Mouse (Mus musculus) CD4-positive, CD25-positive, alpha-beta regulatory T cell, adult 4 months (primary cell): Measurements from ENCODE around the gene Mettl27. TPM values are rescaled to one million over a fixed set of nuclear protein-coding genes. Genes with fewer than 3 reads are reported as not detected.
A peak's percentile ranks its signal among the peaks of the same experiment; 100 is the strongest.
"Not testable (repeated sequence)": the region's sequence is repeated elsewhere in the genome, so short reads cannot be mapped to it uniquely, and the experiment has no call there.

Experiments used
- ATAC-seq: one replicate; pipeline ENCODE4 v1.8.0; 2017
- polyA plus RNA-seq, 2 experiments: library from polyadenylated mRNA; unstranded; fragments of 100-300 nt; shearing (Covaris generic); gene quantifications; one replicate each; pipeline ENCODE4 v1.2.1; 2017

Gene Mettl27
- polyA plus RNA-seq, 2 experiments from 2014 or later = 11.4 to 16.7 TPM

DNA sequence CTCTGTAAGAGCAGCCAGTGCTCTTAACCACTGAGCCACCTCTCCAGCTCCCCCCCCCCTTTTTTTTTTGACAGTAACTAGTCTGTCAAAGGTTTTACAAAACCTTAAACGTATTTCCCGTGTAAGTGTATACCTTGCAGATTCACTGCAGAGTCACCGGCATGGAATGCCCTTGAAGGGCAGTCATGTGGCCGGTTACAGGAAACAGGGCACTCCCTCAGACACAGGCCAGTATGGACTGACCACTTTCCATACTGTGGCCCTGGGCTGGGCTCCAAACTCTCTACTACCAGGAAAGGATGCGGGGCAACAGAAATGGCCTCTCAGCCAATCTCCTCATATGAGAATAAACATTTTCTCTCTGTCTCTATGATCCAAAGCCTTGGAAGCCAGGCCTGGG is 23.3 kb downstream of the Mettl27 start:
- ATAC-seq = no peak

DNA sequence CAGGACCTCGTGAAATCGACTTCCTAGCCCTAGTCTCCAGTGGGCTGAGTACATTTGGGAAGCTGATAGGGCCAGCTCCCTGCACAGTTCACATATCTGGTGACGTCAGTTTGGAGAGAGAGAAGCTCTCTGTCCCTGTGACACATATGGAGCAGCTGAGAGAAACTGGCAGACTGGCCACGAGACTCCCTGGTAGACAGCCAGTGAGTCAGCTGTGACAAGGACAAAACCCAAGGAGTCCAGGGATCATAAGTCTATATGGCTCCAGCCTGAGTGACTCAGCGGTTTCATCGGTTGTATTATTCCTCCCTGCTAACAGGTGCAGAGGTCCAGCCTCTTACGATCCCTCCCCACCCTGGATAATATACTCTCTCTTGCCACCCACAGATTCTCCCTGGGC is 26.9 kb downstream of the Mettl27 start:
- no peak for ATAC-seq

DNA sequence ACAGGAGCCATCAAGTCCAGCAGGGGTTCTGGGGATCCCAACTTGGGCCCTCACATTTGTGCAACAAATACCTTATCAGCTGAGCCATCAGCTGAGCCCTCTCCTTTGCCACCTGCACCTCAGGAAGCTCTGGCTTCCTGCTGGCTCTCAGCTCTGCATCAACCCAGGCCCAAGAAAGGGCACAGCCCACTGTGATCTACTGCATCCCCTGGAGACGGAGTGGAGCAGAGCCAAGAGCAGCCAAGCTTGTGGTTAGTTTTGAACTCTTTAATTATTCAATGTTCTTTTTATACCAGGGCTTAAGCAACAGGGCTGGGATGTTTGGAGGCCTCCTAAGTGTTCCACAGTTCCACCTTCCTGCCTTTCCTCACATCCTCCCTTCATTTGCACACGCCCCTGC is 28.3 kb downstream of the Mettl27 start:
- no peak for ATAC-seq

DNA sequence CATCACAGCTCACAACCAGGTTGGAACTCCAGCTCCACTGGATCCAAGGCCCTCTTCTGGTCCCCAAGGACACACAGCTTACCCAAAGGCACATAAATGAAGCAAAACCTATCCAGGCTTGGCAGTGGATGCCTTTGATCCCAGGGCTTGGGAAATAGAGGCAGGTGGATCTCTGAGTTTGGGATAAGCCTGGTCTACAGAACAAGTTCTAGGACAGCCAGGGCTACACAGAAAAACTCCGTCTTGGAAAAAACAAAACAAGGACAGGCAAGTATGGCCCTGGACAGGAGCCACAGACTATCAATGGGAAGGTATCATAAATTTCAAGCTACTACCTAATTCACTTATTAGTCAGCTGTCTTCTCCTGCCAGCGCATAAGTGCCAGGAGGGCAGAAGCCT is 29.4 kb downstream of the Mettl27 start:
- no peak for ATAC-seq

DNA sequence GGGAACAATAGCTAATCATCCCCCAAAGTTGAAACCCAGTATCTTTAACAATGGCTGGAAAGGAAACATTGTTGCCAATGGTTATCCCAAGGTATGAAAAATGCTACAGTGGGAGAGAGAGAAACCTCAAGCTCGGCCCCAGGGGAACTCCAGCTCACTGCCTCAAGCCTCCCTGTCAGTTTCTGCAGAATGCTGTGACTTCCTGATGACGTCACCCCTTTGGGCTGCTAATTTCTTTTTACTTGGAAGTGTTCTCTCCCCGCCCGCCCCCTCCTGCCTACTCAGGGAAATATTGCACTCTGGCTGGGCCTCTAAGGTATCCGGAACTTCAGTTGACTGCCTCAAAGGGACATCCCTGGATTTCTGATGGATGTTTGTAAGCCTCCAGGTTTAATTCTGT is 31.4 kb downstream of the Mettl27 start:
- ATAC-seq = no peak

DNA sequence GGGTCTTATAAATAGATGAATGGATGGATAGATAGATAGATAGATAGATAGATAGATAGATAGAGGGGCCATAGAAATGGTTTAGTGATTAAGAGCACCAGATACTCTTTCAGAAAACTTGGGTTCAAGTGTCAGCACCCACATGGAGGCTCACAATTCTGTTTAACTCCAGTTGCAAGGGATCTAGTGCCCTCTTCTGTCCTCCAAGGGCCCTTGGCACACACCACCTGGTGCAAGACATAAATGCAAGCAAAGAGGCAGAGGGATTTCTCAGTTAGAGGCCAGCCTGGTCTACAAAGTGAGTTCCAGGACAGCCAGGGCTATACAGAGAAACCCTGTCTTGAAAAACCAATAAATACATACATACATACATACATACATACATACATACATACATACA is 32.5 kb downstream of the Mettl27 start:
- ATAC-seq = not testable (repeated sequence)

DNA sequence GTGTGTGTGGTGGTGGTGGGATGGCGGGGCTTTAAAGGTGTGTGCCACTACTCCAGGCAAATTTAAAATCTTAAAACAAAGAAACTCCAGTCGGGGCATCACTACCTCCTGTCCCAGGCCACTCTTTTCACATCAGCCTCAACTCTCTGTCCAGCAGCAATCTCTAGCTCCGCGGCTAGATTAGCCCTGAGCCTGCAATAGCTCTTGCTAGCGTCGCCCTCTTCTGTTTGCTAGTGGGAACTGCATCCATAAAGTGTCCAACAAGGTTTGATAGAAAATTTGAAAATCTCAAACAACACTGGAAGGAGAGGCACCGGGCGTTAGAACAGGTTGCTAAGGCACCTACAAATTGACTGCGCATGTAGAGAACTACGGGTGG is 33.3 kb downstream of the Mettl27 start:
- ATAC-seq = peak; percentile 66

DNA sequence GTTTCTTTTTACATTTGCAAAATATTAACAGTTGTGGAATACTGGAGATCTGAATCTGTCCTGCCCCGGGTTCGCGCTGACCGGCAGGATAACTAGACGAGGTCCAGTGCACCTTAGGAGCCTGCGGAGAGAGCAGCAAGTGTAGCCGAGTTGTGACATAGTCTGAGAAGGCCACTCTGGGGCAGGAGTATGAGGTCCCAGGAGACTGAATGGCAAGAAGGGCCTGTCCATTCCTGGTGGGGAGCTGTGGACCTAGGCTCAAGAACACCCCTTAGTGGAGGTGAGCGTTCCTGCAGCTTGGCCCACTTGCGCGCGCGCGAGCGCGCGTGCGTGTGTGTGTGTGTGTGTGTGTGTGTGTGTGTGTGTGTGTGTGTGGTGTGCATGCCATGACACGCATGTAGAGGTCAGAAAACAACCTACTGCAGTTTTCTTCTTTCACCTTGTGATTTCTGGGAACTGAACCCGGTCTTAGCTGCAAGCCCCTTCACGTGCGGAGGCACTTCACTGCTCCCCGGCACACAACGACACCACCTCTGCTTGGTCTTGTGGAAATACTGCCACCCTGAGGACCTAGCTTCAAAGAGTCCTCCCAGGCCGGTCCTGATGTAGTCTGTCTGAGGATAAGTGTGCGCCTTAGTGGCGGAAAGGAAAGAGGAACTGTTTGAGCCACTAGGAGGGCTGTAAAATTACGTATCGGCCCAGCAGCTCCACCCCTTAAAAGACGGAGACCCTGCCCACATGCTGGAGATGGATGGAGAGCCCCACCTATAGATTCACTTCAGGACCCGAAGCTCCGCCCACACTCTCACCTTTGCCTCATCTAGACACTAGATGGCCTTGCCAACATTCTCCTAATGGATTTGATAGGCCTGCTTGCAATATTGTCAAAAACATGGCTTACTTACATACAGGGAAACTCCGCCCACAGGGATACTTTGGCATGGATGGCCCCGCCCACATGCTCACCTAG is 34.0 kb downstream of the Mettl27 start:
- ATAC-seq = peak; percentile 83

DNA sequence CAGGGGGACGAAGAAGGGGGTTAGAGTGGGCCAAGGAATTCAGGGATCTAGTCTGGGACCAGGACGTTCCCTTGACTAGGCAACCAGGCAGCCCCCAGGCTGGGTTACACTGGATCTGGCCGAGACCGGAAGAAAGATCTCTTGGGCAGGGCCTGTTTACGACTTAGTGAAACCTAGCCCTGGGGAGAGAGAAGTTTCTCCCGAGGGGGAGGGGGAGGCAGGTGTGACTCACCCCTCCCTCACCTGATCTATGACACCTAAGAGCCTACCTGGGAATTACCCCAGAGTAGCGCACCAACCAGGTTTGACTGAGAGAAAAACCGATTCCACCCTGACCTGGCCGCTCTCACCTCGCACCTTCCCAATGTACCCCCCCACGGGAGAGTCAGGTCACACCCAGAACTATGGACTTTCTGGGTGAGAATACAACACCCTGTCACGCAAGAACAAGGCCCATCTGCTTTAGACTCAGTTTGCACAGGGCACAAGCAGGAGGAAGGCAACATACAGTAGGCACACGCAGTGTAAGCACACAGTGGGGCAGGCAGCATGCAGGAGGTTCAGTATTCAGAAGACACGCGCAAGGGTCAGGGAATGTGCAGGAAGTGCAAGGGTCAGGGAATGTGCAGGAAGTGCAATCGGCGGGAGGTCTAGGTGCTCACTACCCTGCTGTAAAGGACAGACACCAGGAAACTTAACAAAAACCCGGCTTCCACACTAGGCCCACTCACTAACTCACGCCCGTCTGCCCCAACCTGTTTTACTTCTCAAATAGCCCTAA is 35.2 kb downstream of the Mettl27 start:
- no peak for ATAC-seq

DNA sequence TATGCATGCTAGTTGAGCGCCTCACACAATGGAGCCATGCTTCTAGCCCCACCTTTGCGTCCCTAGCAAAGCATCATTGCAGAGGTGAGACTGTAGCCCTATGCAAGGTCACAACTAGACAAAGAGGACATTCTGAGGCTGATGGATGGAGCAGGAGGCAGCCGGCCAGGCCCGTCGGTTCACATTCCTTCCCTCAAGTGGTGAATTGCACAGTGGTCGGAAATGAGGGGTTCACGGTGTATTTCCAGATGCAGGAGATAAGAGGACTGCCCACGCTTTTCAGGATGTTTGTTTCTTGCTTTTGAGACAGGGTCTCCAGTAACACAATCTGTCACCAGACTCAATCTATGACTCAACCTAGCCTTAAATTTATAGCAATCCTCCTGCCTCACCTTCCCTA is 38.5 kb downstream of the Mettl27 start:
- no peak for ATAC-seq

DNA sequence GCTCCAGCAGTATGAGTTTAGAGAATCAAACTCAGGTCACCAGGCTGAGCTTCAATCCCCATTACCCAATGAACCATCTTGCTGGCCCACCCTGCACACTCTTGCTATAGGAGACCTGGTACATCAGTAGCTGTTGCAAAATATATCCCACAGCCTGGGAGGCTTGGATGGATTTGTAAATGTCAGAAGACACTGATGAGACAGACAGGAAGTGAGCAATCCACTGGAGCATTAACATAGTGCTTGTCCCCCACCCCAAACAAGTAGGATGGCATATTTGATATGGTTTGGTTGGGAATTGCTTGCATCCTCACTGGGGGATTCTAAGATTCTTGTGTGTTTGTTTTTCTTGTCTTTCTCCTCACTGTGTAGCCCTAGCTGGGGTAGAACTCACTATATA is 40.9 kb downstream of the Mettl27 start:
- no peak for ATAC-seq

DNA sequence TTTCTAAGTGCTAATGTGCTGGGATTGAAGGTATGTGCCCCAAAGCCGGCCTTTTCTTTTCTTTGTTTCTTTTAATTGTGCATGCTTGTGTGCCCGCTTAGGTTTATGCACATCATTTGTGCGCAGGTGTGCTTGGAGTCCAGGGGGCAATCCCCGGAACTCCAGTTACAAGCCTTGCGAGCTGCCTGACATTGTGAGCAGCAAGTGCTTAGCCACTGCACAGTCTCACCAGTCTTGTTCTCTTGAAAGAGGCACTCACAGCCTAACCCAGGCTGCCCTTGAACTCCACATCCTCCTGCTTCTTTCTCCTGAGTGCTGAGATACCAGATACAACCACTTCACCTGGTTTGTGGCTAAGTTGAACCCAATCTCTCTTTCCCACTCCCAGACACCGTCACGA is 41.4 kb downstream of the Mettl27 start:
- no peak for ATAC-seq

DNA sequence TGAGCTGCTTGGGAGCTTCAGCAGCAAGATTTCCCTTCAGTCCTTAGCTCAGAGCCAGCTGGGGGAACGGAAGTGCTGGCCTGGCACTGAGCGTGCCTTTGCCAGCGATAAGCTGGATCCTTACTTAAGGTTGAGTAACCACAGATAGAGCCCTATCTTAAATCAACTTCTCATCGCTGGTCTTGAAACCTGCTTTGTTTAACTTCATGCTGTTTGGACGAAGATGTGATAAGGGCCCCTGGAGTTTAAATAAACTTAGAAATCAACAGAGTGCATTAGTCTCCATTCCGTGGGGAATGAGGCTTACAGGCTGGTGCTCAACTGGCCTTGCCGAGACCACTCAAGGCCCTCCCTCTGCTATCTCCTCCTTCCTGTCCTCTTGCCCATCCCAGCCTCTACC is 42.1 kb downstream of the Mettl27 start:
- no peak for ATAC-seq

DNA sequence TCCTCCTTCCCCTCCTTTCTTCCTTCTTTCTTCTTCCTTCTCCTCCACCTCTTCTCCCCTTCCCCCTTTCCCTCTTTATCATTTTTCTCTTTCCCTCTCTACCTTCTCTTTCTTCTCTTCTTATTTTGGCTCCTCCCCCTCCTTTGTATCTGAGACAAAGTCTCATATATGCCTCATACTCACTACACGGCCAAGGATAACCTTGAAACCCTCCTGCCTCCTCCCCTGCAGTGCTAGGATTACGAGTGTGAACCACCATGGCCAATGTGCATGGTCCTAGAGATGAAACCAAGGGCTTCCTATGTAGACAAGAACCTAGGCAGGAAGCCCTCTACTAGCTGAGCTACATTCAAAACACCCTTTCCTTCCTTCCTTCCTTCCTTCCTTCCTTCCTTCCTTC is 42.8 kb downstream of the Mettl27 start:
- no peak for ATAC-seq

DNA sequence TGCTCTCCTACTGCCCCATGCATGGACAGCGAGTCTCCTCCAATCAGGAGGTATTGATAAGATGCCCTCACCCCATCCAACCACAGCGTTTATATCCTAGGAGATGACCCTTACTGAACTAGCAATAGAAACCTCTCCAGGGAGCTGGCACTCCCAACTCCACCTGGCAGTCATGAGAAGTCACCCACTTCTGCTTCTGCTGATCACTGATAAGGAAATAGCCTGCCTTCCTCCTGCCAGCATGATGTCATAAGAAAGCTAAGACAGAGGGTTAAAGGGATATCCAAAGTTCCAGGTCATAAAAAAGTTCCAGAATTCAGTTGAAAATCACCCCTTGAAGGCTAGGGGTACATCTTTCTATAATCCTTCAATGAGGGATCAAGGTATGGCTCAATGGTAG is 44.0 kb downstream of the Mettl27 start:
- no peak for ATAC-seq

DNA sequence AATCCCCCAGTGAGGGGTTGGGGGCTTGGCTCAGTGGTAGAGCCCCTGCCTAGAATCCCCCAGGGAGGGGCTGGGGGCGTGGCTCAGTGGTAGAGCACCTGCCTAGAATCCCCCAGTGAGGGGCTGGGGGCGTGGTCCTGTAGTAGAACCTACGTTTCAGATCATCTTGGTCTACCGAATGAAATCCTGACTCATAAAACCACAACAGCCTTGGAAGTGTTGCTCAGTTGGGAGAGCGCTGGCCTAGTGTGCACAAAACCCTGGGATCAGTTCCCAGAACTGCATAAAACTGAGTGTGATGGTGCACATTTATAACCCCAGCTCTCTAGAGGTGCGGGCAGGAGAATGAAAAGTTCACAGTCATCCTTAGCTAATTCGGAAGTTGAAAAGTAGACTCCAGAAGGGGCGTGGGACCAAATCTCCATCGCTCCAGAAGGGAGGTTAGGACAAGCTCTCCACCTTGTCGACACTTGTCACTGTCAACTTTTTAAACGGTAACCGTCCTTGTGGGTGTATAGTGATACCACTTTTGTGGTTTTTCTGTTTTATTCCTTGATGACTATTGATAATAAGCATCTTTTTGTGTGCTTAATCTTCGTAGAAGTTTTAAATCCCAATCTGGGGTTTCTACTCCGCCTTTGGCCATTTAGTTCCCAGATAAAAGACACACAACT is 44.5 kb downstream of the Mettl27 start:
- ATAC-seq = no peak

DNA sequence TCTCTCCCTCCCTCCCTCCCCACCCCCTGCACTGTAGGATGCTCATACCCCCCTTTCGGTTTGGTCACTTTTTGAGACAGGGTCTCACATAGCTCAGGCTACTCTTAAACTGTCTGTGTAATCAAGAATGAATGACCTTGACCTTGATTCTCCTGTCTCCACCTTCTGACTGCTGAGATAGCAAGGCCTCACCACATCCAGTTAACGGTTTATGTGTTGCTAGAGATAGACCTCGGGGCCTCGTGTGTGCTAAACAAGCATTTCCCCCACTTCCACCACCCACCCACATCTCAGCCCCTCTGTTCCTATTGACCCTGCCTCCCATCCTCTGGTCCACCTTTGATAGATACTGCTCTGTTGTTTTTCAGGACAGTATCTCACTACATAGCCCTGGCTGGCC is 45.7 kb downstream of the Mettl27 start:
- ATAC-seq = no peak

DNA sequence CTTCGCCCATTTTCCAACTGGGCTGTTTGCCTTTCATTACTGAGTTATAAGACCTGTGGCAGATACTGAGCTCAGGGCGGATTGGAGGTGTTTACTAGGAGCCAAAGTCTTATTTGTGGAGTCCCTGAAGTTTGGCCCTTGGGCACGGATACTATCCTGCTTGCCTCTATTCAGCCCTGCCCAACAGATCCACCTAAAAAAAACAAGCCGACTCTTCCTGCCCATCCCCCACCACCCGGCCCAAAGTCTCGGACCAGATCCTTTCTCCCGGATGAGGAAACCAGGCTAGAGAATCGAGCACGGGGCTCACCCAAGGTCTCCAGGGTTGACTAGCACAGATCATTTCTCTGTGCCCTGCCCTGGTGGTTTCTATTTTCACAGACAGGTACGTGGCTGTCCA is 49.0 kb downstream of the Mettl27 start:
- ATAC-seq = no peak

DNA sequence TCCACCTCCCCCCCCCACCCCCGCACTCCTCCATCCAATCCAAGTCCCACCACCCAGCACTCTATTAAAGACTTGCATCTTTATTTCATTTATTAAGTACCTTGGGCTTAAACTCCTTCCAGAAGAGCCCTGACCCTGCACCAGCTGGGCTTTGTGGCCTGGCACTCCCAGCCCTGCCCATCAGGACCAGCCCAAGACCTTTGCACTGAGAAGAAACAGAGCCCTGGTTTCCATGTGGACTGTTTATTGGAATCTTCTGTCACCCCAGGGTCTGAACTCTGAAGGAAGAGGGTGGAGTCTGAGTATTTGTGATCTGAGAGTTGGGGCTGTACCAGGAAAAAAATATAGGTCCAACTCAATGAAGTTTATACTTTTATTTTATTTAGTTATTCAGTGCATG is 50.9 kb downstream of the Mettl27 start:
- ATAC-seq = no peak

DNA sequence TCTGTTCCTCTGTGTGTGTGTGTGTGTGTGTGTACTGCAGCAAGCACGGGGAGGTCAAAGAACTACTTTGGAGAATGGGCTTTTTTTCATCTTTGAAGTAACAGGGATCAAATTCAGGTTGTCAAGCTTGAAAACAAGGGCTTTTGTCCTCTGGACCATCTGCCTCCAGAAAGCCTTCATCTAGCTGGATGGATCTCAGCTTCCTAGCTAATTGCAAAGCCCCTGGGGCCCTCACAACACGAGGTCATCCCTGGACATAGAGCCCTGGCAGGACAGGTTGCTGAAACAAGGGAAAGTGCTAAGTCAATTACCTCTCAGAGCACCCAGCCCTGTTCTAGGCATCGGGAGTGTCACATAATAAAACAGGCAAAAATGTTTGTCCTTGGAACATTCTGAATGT is 51.6 kb downstream of the Mettl27 start:
- ATAC-seq = no peak

DNA sequence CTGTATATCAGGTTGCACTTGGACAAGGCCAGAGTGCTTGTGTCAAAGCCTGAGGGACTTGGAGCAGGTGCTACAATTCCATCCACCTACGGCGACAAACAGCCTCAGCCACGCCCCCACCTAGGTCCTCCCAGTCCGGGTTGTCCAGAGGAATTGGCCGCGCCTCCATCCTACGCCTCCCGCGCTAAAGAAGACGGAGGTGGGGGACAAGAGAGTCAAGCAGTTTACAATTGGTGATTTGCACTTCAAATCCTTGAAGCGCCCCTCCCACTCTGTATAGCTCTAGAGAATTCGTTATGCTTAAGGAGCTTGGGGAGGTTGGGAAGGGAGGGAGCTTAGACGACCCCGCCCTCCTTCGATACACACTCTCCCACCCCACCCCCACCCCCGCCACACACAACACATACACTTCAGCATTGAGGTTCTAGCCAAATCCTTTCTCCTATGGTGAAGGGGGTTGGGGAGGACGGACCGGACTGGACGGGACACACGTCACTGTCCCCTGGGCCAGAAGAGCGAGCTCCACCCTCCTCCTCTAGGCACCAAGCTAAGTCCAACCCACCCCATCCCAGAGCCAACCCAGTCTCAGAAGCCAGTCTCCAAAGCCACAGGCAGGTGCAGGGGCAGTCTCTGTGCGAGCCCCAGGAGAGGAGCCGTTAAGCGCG is 53.6 kb downstream of the Mettl27 start, which contains the start of gene Cldn3:
Cldn3 (plus strand) TSS at position 582 of the 665 bp plus-strand sequence.
- ATAC-seq = no peak
